Mouse (Mus musculus) c-Kit-negative CD71-positive TER-119-positive erythroid progenitor cells, embryonic 14.5 days (primary cell): Measurements from ENCODE around the gene Olfr1109.

Source experiments
- DNase-seq: peaks from one replicate; pipeline ENCODE4 v3.0.0-alpha.2; 2013; ENCODE audit warnings: low read depth, low spot score

Olfr1109 gene

GRCm38 (mm10) chr2:87095908-87096307, at the start of gene Olfr1109:
Olfr1109 (minus strand) TSS chr2:87096008.
- no peak for DNase-seq

- no peak for DNase-seq
Observed at GRCm38 (mm10) chr2:87140200-87140599, 44.4 kb upstream of the Olfr1109 start, which contains the start of gene Olfr1110. Olfr1110 (minus strand) TSS chr2:87140300.

GRCm38 (mm10) chr2:87114467-87114866, 18.7 kb upstream of the Olfr1109 start, which contains the start of gene Olfr259:
Olfr259 (minus strand) TSS chr2:87114567.
- no peak for DNase-seq

- DNase-seq = no peak
Observed at GRCm38 (mm10) chr2:87075717-87076116, 20.1 kb downstream of the Olfr1109 start, which contains the start of gene Olfr1107. Olfr1107 (minus strand) TSS chr2:87075817.

- no peak for DNase-seq
Observed at GRCm38 (mm10) chr2:87052173-87052572, 43.6 kb downstream of the Olfr1109 start, which contains the start of gene Olfr1106. Olfr1106 (minus strand) TSS chr2:87052273.
